Mouse (Mus musculus): ENCODE measurements around the gene Zfp784. TPM values are rescaled to one million over a fixed set of nuclear protein-coding genes. Genes with fewer than 3 reads are reported as not detected.
"Not testable (repeated sequence)": the region's sequence is repeated elsewhere in the genome, so short reads cannot be mapped to it uniquely, and the experiment has no call there.

Zfp784 gene
- polyA plus RNA-seq, 1 experiment from 2014 or later = 10.8 TPM

DNA sequence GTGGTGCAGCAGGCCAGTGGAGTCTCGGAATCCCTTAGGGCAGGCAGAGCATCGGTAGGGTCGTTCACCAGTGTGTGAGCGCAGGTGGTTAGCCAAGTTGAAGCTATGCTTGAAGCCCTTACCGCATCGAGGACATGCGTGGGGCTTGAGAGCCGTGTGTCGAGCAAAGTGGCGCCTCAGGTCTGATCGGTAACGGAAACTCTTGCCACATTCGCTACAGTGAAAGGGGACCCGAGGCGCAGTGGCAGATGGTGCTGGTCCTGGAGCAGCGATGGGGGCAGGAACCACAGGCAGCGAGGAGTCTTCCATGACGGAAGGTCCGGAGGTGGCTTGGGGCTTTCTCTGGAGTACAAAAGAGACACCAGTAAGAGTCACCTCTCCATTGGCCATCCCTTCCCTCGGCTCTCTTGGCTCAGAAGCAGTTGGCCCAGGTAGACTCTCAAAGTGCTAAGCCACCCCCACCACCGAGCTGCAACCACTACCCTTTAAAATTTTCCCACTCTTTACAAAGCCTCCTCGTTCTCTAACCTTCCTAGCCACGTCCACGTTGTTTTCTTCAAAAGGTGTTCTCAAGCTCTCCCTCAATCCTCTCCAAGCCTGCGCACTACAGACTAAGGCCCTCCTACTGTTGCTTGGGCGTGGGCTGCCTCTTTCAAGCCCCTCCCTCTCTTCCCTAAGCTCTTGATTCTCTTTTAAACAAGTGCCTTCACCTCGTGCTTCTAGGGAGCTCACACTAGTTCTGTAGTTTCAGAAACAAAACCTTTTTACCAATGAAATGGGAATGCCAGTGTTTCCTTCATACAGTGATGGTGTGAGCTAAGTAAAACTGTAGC is 25.3 kb downstream of the Zfp784 start:
- Histone ChIP-seq H3K4me1 (ENCODE audit: control insufficient read depth, insufficient read depth, low read length) (peaks cover 10% of the 10 kb centered on the region), H3K27ac (ENCODE audit: low read length) (no peak overlapping the region), H3K9ac (ENCODE audit: low read depth, low read length) (no peak overlapping the region), H3K36me3 (ENCODE audit: control insufficient read depth, insufficient read depth, low read length) (peaks cover 30% of the 10 kb centered on the region), H3K4me3 (ENCODE audit: low read depth, low read length) (no peak overlapping the region), H3K4me2 (ENCODE audit: low read length) (no peak overlapping the region), H3K9me3 (replicated peaks; ENCODE audit: control insufficient read depth, low read length, poor library complexity, severe bottlenecking) (no peaks in the 10 kb centered on the region), H3K27me3 (ENCODE audit: control insufficient read depth, insufficient read depth, low read depth, low read length) (no peaks in the 10 kb centered on the region)
- 92% methylated on average over 27 of the region's 27 CpGs for WGBS
- ATAC-seq = no peak

- WGBS = 95% methylated on average over 26 of the region's 26 CpGs
- Histone ChIP-seq H3K4me2 (ENCODE audit: low read length) (no peak overlapping the region), H3K27me3 (ENCODE audit: control insufficient read depth, insufficient read depth, low read depth, low read length) (no peaks in the 10 kb centered on the region), H3K27ac (ENCODE audit: low read length) (no peak overlapping the region), H3K4me3 (ENCODE audit: low read depth, low read length) (no peak overlapping the region), H3K36me3 (ENCODE audit: control insufficient read depth, insufficient read depth, low read length) (peaks cover 42% of the 10 kb centered on the region), H3K9ac (ENCODE audit: low read depth, low read length) (no peak overlapping the region), H3K9me3 (replicated peaks; ENCODE audit: control insufficient read depth, low read length, poor library complexity, severe bottlenecking) (no peaks in the 10 kb centered on the region), H3K4me1 (ENCODE audit: control insufficient read depth, insufficient read depth, low read length) (0 out of 2 replicates have a peak, but pooled peaks cover 1% of the 10 kb centered on the region)
- ATAC-seq = no peak
Observed at GRCm38 (mm10) chr7:5008229-5008628, 30.0 kb downstream of the Zfp784 start.

DNA sequence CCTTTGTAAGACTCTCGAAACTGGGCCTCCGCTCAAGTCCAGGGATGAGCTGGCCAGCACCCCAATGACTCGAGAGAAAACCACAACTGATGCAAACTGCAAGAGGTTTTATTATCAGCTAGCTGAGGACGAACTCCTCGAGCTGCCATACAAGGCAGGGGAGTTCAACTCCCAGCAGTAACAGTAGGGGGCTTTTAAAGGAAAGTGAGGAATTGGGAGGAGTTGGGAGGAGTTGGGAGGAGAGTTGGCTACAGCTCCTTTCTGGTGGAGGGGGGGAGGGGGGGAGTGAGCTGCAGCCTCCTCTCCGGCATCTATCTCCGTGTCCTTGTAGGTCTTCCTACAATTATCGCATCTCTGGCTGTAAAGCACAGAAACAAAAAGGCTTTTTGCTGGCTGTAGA is 35.4 kb downstream of the Zfp784 start:
- not testable (repeated sequence) for H3K4me3 ChIP-seq (ENCODE audit: low read depth, low read length); ATAC-seq; H3K27ac ChIP-seq (ENCODE audit: low read length); H3K4me2 ChIP-seq (ENCODE audit: low read length); H3K27me3 ChIP-seq (ENCODE audit: control insufficient read depth, insufficient read depth, low read depth, low read length); H3K9me3 ChIP-seq (replicated peaks; ENCODE audit: control insufficient read depth, low read length, poor library complexity, severe bottlenecking); H3K4me1 ChIP-seq (ENCODE audit: control insufficient read depth, insufficient read depth, low read length); H3K9ac ChIP-seq (ENCODE audit: low read depth, low read length)
- peaks cover 12% of the 10 kb centered on the region for H3K36me3 ChIP-seq (ENCODE audit: control insufficient read depth, insufficient read depth, low read length)
- WGBS = 69% methylated on average over 8 of the region's 8 CpGs

- no peaks in the 10 kb centered on the region for H3K9me3 ChIP-seq (replicated peaks; ENCODE audit: control insufficient read depth, low read length, poor library complexity, severe bottlenecking)
- ATAC-seq = no peak
- H3K36me3 ChIP-seq (ENCODE audit: control insufficient read depth, insufficient read depth, low read length) = no peaks in the 10 kb centered on the region
- H3K4me2 ChIP-seq (ENCODE audit: low read length) = no peak overlapping the region
- peaks cover 11% of the 10 kb centered on the region for H3K4me1 ChIP-seq (ENCODE audit: control insufficient read depth, insufficient read depth, low read length)
- H3K27me3 ChIP-seq (ENCODE audit: control insufficient read depth, insufficient read depth, low read depth, low read length) = no peaks in the 10 kb centered on the region
- H3K9ac ChIP-seq (ENCODE audit: low read depth, low read length) = no peak overlapping the region
- WGBS = 67% methylated on average over 2 of the region's 2 CpGs
- H3K4me3 ChIP-seq (ENCODE audit: low read depth, low read length) = no peak overlapping the region
- no peak overlapping the region for H3K27ac ChIP-seq (ENCODE audit: low read length)
Observed at GRCm38 (mm10) chr7:4999876-5000275, 38.4 kb downstream of the Zfp784 start.

DNA sequence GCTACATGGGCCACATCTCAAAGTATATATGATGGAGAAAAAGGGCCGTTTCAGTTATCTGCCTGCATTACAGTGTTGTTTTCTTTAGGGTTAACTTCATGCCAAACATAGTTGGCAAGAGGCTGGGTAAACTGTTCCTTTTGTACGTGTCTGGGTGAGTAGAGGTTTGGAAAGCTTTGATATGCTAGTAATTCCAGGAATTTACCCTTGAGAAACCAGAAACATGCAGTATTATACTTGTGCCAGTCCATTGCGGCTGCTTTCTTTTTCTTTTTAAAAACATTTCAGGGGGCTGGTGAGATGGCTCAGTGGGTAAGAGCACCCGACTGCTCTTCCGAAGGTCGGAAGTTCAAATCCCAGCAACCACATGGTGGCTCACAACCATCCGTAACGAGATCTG is 41.3 kb downstream of the Zfp784 start:
- ATAC-seq = no peak
- H3K9ac ChIP-seq (ENCODE audit: low read depth, low read length) = peak overlapping the region; percentile 91
- peak overlapping the region; percentile 91 for H3K4me2 ChIP-seq (ENCODE audit: low read length)
- H3K4me1 ChIP-seq (ENCODE audit: control insufficient read depth, insufficient read depth, low read length) = peaks cover 24% of the 10 kb centered on the region
- H3K4me3 ChIP-seq (ENCODE audit: low read depth, low read length) = peak overlapping the region; percentile 66
- 78% methylated on average over 6 of the region's 8 CpGs for WGBS
- H3K36me3 ChIP-seq (ENCODE audit: control insufficient read depth, insufficient read depth, low read length) = peaks cover 12% of the 10 kb centered on the region
- H3K9me3 ChIP-seq (replicated peaks; ENCODE audit: control insufficient read depth, low read length, poor library complexity, severe bottlenecking) = no peaks in the 10 kb centered on the region
- no peaks in the 10 kb centered on the region for H3K27me3 ChIP-seq (ENCODE audit: control insufficient read depth, insufficient read depth, low read depth, low read length)
- peak overlapping the region; percentile 85 for H3K27ac ChIP-seq (ENCODE audit: low read length)

DNA sequence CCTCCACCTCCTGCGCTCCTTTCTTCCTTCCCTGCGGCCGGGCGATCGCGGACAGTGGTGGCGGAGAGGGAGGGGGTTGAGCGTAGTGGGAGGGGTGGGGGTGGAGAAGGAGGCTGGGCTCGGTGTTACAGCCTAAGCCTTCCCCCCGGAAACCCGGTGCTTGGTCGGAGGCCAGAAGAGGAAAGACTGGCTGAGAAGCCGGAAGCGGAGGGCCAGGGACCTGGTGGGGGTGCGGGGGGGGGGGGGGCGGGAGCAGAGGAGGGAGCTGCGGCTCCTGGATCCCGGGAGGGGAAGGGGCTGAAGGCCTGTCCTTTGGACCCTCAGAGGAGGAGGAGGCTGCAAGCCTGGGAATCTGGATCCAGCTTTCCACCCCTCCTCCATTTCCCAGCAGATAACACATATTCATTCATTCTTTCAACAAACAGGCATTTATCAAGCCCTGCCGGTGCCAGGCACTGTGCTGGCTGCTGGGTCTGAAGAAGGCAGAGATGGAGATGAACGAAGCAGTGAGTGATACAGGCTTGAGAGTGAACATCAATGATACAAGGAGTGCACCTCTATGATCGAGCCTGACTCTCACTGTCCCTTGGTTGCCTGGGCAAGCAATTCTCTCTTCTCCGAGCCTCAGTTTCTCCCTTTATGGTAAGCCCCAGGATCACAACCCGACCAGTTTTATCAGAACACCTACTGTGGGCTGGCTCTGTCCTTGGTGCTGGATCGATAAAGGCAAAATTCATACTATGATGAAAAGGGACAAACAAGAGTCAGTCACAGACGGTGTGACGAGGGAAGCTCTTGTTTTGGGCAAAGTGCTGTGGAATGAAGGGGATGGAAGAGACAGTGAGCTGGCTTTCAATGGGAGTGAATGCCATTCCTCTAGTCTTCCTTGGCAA is 42.0 kb downstream of the Zfp784 start, which contains the start of gene Zfp579:
Gene Zfp579, minus strand, starts transcription at position 156 of the 893 bp plus-strand sequence.
- H3K27me3 ChIP-seq (ENCODE audit: control insufficient read depth, insufficient read depth, low read depth, low read length) = no peaks in the 10 kb centered on the region
- peak within 1 kb of the TSS; percentile 85 for H3K27ac ChIP-seq (ENCODE audit: low read length)
- peaks cover 14% of the 10 kb centered on the region for H3K36me3 ChIP-seq (ENCODE audit: control insufficient read depth, insufficient read depth, low read length)
- H3K4me3 ChIP-seq (ENCODE audit: low read depth, low read length) = peak within 1 kb of the TSS; percentile 66
- peak within 1 kb of the TSS; percentile 91 for H3K4me2 ChIP-seq (ENCODE audit: low read length)
- ATAC-seq = peak; percentile 88
- 3% methylated on average over 13 of the region's 26 CpGs for WGBS
- H3K4me1 ChIP-seq (ENCODE audit: control insufficient read depth, insufficient read depth, low read length) = peaks cover 24% of the 10 kb centered on the region
- peak within 1 kb of the TSS; percentile 91 for H3K9ac ChIP-seq (ENCODE audit: low read depth, low read length)
- no peaks in the 10 kb centered on the region for H3K9me3 ChIP-seq (replicated peaks; ENCODE audit: control insufficient read depth, low read length, poor library complexity, severe bottlenecking)

DNA sequence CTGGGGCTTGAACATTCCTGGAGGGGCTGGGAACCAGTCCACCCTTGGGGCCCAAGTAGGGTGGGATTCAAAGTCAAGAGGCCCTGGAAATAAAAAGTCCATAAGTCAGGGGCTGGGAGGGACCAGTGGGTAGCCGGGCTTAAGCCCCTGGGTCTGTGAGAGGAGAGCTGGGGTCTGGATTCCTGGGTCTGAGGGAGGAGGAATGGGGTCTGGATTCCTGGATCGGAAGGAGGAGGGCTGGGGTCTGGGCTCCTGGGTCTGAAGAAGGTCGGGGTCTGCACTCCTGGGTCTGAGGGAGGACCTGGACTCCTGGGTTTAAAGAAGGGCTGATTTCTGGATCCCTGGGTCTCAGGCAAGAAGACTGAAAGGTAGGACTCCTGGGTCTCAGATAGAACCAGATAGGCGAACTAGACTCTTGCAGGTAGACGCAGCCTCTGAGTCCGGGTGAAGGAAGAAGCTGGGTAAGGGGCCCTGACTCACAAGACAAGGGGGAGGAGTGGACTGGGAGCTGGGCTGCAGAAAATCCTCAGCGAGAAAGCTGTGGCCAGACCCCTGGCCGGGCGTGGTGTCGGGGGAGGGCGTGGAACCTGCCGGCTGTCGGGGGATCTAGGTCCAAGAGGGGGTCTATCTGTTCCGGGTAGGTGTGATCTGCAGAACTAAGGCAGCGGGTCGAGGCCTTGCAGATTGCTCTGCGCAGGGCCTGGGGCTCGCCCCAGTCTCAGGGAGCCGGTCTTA is 42.8 kb downstream of the Zfp784 start:
- ATAC-seq = peak; percentile 52
- WGBS = 5% methylated on average over 14 of the region's 19 CpGs
- Histone ChIP-seq H3K27me3 (ENCODE audit: control insufficient read depth, insufficient read depth, low read depth, low read length) (no peaks in the 10 kb centered on the region), H3K4me2 (ENCODE audit: low read length) (peak overlapping the region; percentile 91), H3K36me3 (ENCODE audit: control insufficient read depth, insufficient read depth, low read length) (peaks cover 14% of the 10 kb centered on the region), H3K9ac (ENCODE audit: low read depth, low read length) (peak overlapping the region; percentile 91), H3K4me1 (ENCODE audit: control insufficient read depth, insufficient read depth, low read length) (peaks cover 24% of the 10 kb centered on the region), H3K4me3 (ENCODE audit: low read depth, low read length) (peak overlapping the region; percentile 66), H3K27ac (ENCODE audit: low read length) (peak overlapping the region; percentile 85), H3K9me3 (replicated peaks; ENCODE audit: control insufficient read depth, low read length, poor library complexity, severe bottlenecking) (no peaks in the 10 kb centered on the region)

GRCm38 (mm10) chr7:4993999-4994788 is 44.1 kb downstream of the Zfp784 start:
- Histone ChIP-seq H3K36me3 (ENCODE audit: control insufficient read depth, insufficient read depth, low read length) (peaks cover 14% of the 10 kb centered on the region), H3K4me3 (ENCODE audit: low read depth, low read length) (peak overlapping the region; percentile 18), H3K4me2 (ENCODE audit: low read length) (peak overlapping the region; percentile 91), H3K9ac (ENCODE audit: low read depth, low read length) (no peak overlapping the region; the same call in 1 of the 2 replicates), H3K27me3 (ENCODE audit: control insufficient read depth, insufficient read depth, low read depth, low read length) (no peaks in the 10 kb centered on the region), H3K9me3 (replicated peaks; ENCODE audit: control insufficient read depth, low read length, poor library complexity, severe bottlenecking) (no peaks in the 10 kb centered on the region), H3K4me1 (ENCODE audit: control insufficient read depth, insufficient read depth, low read length) (peaks cover 24% of the 10 kb centered on the region), H3K27ac (ENCODE audit: low read length) (no peak overlapping the region)
- ATAC-seq = no peak
- WGBS = 52% methylated on average over 59 of the region's 59 CpGs

Measured in midbrain, embryonic 16.5 days (tissue).